Mouse (Mus musculus) thymus, adult 2 months (tissue): ENCODE measurements around the gene Farp1.

Source experiments
- CTCF ChIP-seq: fragments of 200-500 bp; IDR thresholded peaks from 2 replicates; pipeline ENCODE4 v1.5.1; 2012; ENCODE audit warnings: mild to moderate bottlenecking, control low read depth, low read length, moderate library complexity, borderline replicate concordance; ENCODE audit not compliant: control insufficient read depth, poor library complexity, insufficient read depth; ENCODE audit errors: extremely low read depth
- POLR2A ChIP-seq: fragments of 200-500 bp; IDR thresholded peaks from 2 replicates; pipeline ENCODE4 v1.6.1; 2012; ENCODE audit warnings: mild to moderate bottlenecking, low read length, control low read depth, moderate library complexity; ENCODE audit not compliant: control insufficient read depth, poor library complexity, insufficient read depth; ENCODE audit errors: extremely low read depth

DNA sequence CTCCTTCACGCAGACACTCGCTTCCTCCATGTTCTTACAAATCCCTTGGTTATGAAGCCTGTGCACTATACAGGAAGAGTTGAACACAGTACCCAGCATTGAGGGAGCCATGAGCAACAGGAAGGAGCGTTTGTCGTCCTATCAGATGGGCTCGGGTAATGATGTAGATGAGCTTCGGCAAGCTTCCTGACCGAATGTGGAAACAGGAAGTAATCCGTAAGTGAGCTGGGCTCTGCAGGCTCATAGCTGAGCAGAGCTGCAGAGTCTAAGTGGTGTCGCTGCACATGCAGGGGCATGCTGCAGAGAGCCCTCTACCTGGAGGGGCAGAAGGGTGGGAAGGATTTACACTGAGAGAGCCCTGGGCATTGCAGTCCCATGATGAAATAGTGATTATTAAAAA lies 140.4 kb downstream of the Farp1 start:
- TF ChIP-seq CTCF (no peak), POLR2A (no peak)
